Comparison of ENCODE assay signal across 9 mouse cellular contexts in genomic region chr6:70752351-70752750, GRCm38 (mm10). TPM values are rescaled to one million over a fixed set of nuclear protein-coding genes. Genes with fewer than 3 reads are reported as not detected.
DNase-seq lines count a peak whose midpoint lies in the region; ATAC-seq and TF ChIP-seq lines count a peak whose summit lies in the region.
"Had no signal": no experiment of that assay in that cellular context is flagged by ENCODE, and none has a peak within 500 bp of the region (broad histone marks: within the 10 kb centered on the region; RNA-seq: fewer than 3 reads in every experiment).

No protein-coding gene starts in this region.

- no peaks in the 10 kb centered on the region for H3K4me1 ChIP-seq in heart, embryonic 11.5 days (ENCODE audit: control insufficient read depth, insufficient read depth, low read length)
- H3K4me1 ChIP-seq in thymus, adult 2 months (replicated peaks; ENCODE audit: control insufficient read depth, insufficient read depth, low read length) = no peaks in the 10 kb centered on the region
- H3K4me1 ChIP-seq in embryonic facial prominence, embryonic 11.5 days (ENCODE audit: control insufficient read depth, insufficient read depth, low read length) = no peaks in the 10 kb centered on the region
- no peaks in the 10 kb centered on the region for H3K4me1 ChIP-seq in lung, postnatal 0 days (ENCODE audit: insufficient read depth, low read depth, low read length)
- H3K4me1 ChIP-seq: stomach, embryonic 15.5 days had no signal

- no peaks in the 10 kb centered on the region for H3K27me3 ChIP-seq in heart, embryonic 11.5 days (ENCODE audit: control insufficient read depth, insufficient read depth, low read length)
- H3K27me3 ChIP-seq in thymus, adult 2 months (ENCODE audit: control insufficient read depth, insufficient read depth, low read length) = no peaks in the 10 kb centered on the region
- no peaks in the 10 kb centered on the region for H3K27me3 ChIP-seq in embryonic facial prominence, embryonic 11.5 days (ENCODE audit: control insufficient read depth, insufficient read depth, low read length)
- no peaks in the 10 kb centered on the region for H3K27me3 ChIP-seq in lung, postnatal 0 days (replicated peaks; ENCODE audit: insufficient read depth, low read length)
- H3K27me3 ChIP-seq: stomach, embryonic 15.5 days had no signal

- no peaks in the 10 kb centered on the region for H3K9me3 ChIP-seq in heart, embryonic 11.5 days (replicated peaks; ENCODE audit: control insufficient read depth, low read length)
- no peaks in the 10 kb centered on the region for H3K9me3 ChIP-seq in embryonic facial prominence, embryonic 11.5 days (replicated peaks; ENCODE audit: control insufficient read depth, low read length)
- no peaks in the 10 kb centered on the region for H3K9me3 ChIP-seq in lung, postnatal 0 days (ENCODE audit: low read length)
- H3K9me3 ChIP-seq: stomach, embryonic 15.5 days had no signal

- no peak overlapping the region for H3K4me3 ChIP-seq in heart, embryonic 11.5 days (ENCODE audit: low read depth, low read length)
- no peak overlapping the region for H3K4me3 ChIP-seq in thymus, adult 2 months (ENCODE audit: control insufficient read depth, insufficient read depth, low read length)
- H3K4me3 ChIP-seq in embryonic facial prominence, embryonic 11.5 days (ENCODE audit: low read depth, low read length) = no peak overlapping the region
- no peak overlapping the region for H3K4me3 ChIP-seq in lung, postnatal 0 days (ENCODE audit: low read depth, low read length)
- H3K4me3 ChIP-seq: stomach, embryonic 15.5 days had no signal

- H3K9ac ChIP-seq in heart, embryonic 11.5 days (ENCODE audit: low read depth, low read length) = no peak overlapping the region
- no peak overlapping the region for H3K9ac ChIP-seq in embryonic facial prominence, embryonic 11.5 days (replicated peaks; ENCODE audit: low read length)
- H3K9ac ChIP-seq in lung, postnatal 0 days (replicated peaks; ENCODE audit: low read depth) = no peak overlapping the region
- H3K9ac ChIP-seq: stomach, embryonic 15.5 days had no signal

- TF ChIP-seq POLR2A in thymus, adult 2 months (IDR thresholded peaks at IDR 0.05; ENCODE audit: control insufficient read depth, extremely low read depth, insufficient read depth, low read length, poor library complexity) = no peak

- DNase-seq in heart, adult 11 months = no peak
- DNase-seq in thymus, adult 2 months = peak; percentile 29
- DNase-seq in thymus, adult 18-20 months = no peak
- peak; percentile 58 for DNase-seq in embryonic facial prominence, embryonic 11.5 days (ENCODE audit: low spot score)
- DNase-seq in lung, postnatal 0 days (ENCODE audit: low spot score) = peak; percentile 16
- DNase-seq in testis, postnatal 10 days (ENCODE audit: low spot score) = peak; percentile 58
- DNase-seq in left cerebral cortex, adult 9 months (ENCODE audit: low spot score in 2 of 2) = no peak

- peak overlapping the region; percentile 46 for H3K4me2 ChIP-seq in heart, embryonic 11.5 days
- no peak overlapping the region for H3K4me2 ChIP-seq in embryonic facial prominence, embryonic 11.5 days (ENCODE audit: low read depth, low read length)
- H3K4me2 ChIP-seq in lung, postnatal 0 days (replicated peaks; ENCODE audit: low read depth, low read length) = no peak overlapping the region
- H3K4me2 ChIP-seq: stomach, embryonic 15.5 days had no signal

- WGBS in heart, embryonic 11.5 days (ENCODE audit: insufficient replicate concordance) = 21% methylated on average over 8 of the region's 8 CpGs
- WGBS in thymus, adult 2 months = 74% methylated on average over 8 of the region's 8 CpGs
- WGBS in embryonic facial prominence, embryonic 11.5 days = 51% methylated on average over 8 of the region's 8 CpGs
- 46% methylated on average over 8 of the region's 8 CpGs for WGBS in lung, postnatal 0 days

- no peaks in the 10 kb centered on the region for H3K36me3 ChIP-seq in heart, embryonic 11.5 days (ENCODE audit: control insufficient read depth, insufficient read depth, low read length)
- H3K36me3 ChIP-seq in thymus, adult 2 months (ENCODE audit: control insufficient read depth, insufficient read depth, low read length) = no peaks in the 10 kb centered on the region
- no peaks in the 10 kb centered on the region for H3K36me3 ChIP-seq in embryonic facial prominence, embryonic 11.5 days (replicated peaks; ENCODE audit: control insufficient read depth, insufficient read depth, low read depth, low read length)
- H3K36me3 ChIP-seq in lung, postnatal 0 days (ENCODE audit: insufficient read depth, low read length) = no peaks in the 10 kb centered on the region
- H3K36me3 ChIP-seq: stomach, embryonic 15.5 days had no signal

- TF ChIP-seq CTCF in thymus, adult 2 months (IDR thresholded peaks at IDR 0.05; ENCODE audit: borderline replicate concordance, control insufficient read depth, extremely low read depth, insufficient read depth, low read length, poor library complexity) = peak; percentile 45; the same call in 1 of the 2 replicates
- TF ChIP-seq CTCF in lung, postnatal 0 days (IDR thresholded peaks at IDR 0.05) = peak; percentile 64

- H3K27ac ChIP-seq in heart, embryonic 11.5 days (ENCODE audit: low read depth, low read length) = no peak overlapping the region
- no peak overlapping the region for H3K27ac ChIP-seq in thymus, adult 2 months (ENCODE audit: control insufficient read depth, insufficient read depth, low read length)
- H3K27ac ChIP-seq in embryonic facial prominence, embryonic 11.5 days (replicated peaks; ENCODE audit: low read depth, low read length) = no peak overlapping the region
- no peak overlapping the region for H3K27ac ChIP-seq in lung, postnatal 0 days (ENCODE audit: low read length)
- H3K27ac ChIP-seq: stomach, embryonic 15.5 days had no signal

- no peak for TF ChIP-seq EP300 in lung, postnatal 0 days (IDR thresholded peaks at IDR 0.05)

- ATAC-seq in heart, embryonic 11.5 days (replicated peaks; ENCODE audit: insufficient number of reproducible peaks, low FRiP score, low TSS enrichment) = no peak; the same call in 1 of the 2 replicates
- no peak for ATAC-seq in embryonic facial prominence, embryonic 11.5 days (replicated peaks; ENCODE audit: insufficient number of reproducible peaks, low FRiP score, low TSS enrichment, low read depth)
- no peak for ATAC-seq in lung, postnatal 0 days

RNA-seq across cellular contexts. Expression of gene Rpia, which starts 39.7 kb away (rescaled TPM):
- 0.70 and 1.6 TPM in 2 replicates for polyA plus RNA-seq in heart, embryonic 11.5 days (2014; fragmentation: Nextera tagmentation; extraction: Ambion mirVana)
- 15.7 and 20.0 TPM in 2 replicates for polyA plus RNA-seq in thymus, adult 2 months (2012; rRNA removed)
- 2.0 and 2.1 TPM in 2 replicates for polyA plus RNA-seq in embryonic facial prominence, embryonic 11.5 days (2014; fragmentation: Nextera tagmentation; extraction: Ambion mirVana)
- polyA plus RNA-seq in lung, postnatal 0 days (2015; fragmentation: Nextera tagmentation; extraction: Ambion mirVana) = 2.3 and 2.4 TPM in 2 replicates

Comparison
In these comparisons a context has a peak if more than half of its experiments do, and no peak if none do; other contexts are left out.
1. DNase-seq: peak in thymus, adult 2 months (single experiment), embryonic facial prominence, embryonic 11.5 days (single experiment), lung, postnatal 0 days (single experiment) and testis, postnatal 10 days (single experiment); none in heart, adult 11 months (single experiment), thymus, adult 18-20 months (0 of 2) and left cerebral cortex, adult 9 months (0 of 2).